Mouse (Mus musculus) midbrain, postnatal 0 days (tissue): ENCODE measurements around the gene Timp3. TPM values are rescaled to one million over a fixed set of nuclear protein-coding genes. Genes with fewer than 3 reads are reported as not detected.

Experiments used
- ATAC-seq: fragments of 200-750 bp; cut with Nextera tagmentation; 2 replicates; pipeline ENCODE4 v1.8.0; 2017; ENCODE audit warnings: moderate number of reproducible peaks, mild to moderate bottlenecking, moderate TSS enrichment, moderate library complexity; ENCODE audit not compliant: low FRiP score
- DNase-seq: peaks from one replicate; pipeline ENCODE4 v3.0.0-alpha.2; 2015; ENCODE audit warnings: low spot score
- H3K27ac ChIP-seq: fragments of 300-500 bp; sonication (generic); 2 replicates; pipeline ENCODE4 v1.5.1; 2014; ENCODE audit warnings: low read depth, mild to moderate bottlenecking, low read length, mixed read lengths
- H3K27me3 ChIP-seq: fragments of 300-500 bp; sonication (generic); 2 replicates; pipeline ENCODE4 v1.6.1; 2014; ENCODE audit warnings: low read length, control low read depth, mixed read lengths; ENCODE audit not compliant: insufficient read depth
- H3K36me3 ChIP-seq: fragments of 300-500 bp; sonication (generic); 2 replicates; pipeline ENCODE4 v1.6.1; 2014; ENCODE audit warnings: low read length, control low read depth, mixed read lengths; ENCODE audit not compliant: insufficient read depth
- H3K4me1 ChIP-seq: fragments of 300-500 bp; sonication (generic); 2 replicates; pipeline ENCODE4 v1.6.1; 2014; ENCODE audit warnings: mild to moderate bottlenecking, control low read depth, antibody characterized with exemption, low read length, mixed read lengths; ENCODE audit not compliant: insufficient read depth
- H3K4me2 ChIP-seq: fragments of 300-500 bp; sonication (generic); 2 replicates; pipeline ENCODE4 v1.6.1; 2014; ENCODE audit warnings: low read depth, mild to moderate bottlenecking, low read length, mixed read lengths; ENCODE audit not compliant: poor library complexity, severe bottlenecking
- H3K4me3 ChIP-seq: fragments of 300-500 bp; sonication (generic); 2 replicates; pipeline ENCODE4 v1.5.1; 2014; ENCODE audit warnings: low read depth, mild to moderate bottlenecking, low read length, moderate library complexity
- H3K9ac ChIP-seq: fragments of 300-500 bp; sonication (generic); replicated peaks from 2 replicates; pipeline ENCODE4 v1.6.1; 2014; ENCODE audit warnings: mild to moderate bottlenecking, low read length, moderate library complexity, mixed read lengths; ENCODE audit not compliant: poor library complexity, severe bottlenecking
- H3K9me3 ChIP-seq: fragments of 300-500 bp; sonication (generic); 2 replicates; pipeline ENCODE4 v1.6.1; 2016; ENCODE audit warnings: low read length, control low read depth
- CTCF ChIP-seq: IDR thresholded peaks from 2 replicates; pipeline ENCODE4 v1.5.1; 2016; ENCODE audit warnings: antibody characterized with exemption, mild to moderate bottlenecking
- WGBS: fragments of 180-500 bp; shearing (Covaris S2); extraction: QIAGEN DNeasy Blood & Tissue Kit; methylation state at CpG from one replicate; pipeline ENCODE4 v1.1.7; 2014; 5-methylcytosine and 5-hydroxymethylcytosine counted together
- polyA plus RNA-seq: library from polyadenylated mRNA; unstranded; fragments of >200 nt; fragmentation: Nextera tagmentation; extraction: Ambion mirVana; gene quantifications from 2 replicates; pipeline ENCODE4 v1.2.1, GENCODE M21; 2015
- total RNA-seq: library from RNA; depleted of rRNA; stranded (reverse); fragments of >200 nt; gene quantifications from 2 replicates; pipeline ENCODE4 v1.2.3, GENCODE M21; 2014

The Timp3 gene
- total and polyA plus RNA-seq, 2 experiments from 2014 or later, result 47.3 to 105 TPM

DNA sequence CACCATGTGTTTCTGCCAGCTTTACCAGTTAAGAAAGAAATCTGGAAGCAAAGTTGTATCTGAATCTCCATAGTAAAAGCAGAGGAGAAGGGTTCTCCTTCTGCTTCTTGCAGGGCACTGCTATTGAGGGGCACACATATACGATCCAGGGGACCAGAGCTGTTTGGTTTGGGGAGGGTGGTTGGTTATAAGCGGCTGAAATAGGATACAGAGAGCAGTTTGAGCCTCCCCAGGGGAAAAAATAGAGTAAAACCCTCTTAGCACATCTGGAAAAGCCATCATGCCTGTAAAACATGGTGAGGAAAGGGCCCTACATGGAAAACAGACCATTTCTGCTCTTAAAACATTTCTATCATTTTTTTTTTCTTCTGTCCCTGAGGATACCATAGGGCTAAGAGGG, 21.7 kb upstream of the Timp3 start:
- Histone ChIP-seq H3K4me1 (no peaks in the 10 kb centered on the region), H3K27me3 (no peaks in the 10 kb centered on the region), H3K9me3 (no peaks in the 10 kb centered on the region), H3K9ac (no peak overlapping the region), H3K36me3 (no peaks in the 10 kb centered on the region; the same call in 1 of the 2 replicates), H3K4me3 (no peak overlapping the region), H3K27ac (no peak overlapping the region), H3K4me2 (no peak overlapping the region)
- WGBS, result 82% methylated on average over 2 of the region's 2 CpGs
- DNase-seq, result no peak
- ATAC-seq, result no peak
- no peak for TF ChIP-seq CTCF

DNA sequence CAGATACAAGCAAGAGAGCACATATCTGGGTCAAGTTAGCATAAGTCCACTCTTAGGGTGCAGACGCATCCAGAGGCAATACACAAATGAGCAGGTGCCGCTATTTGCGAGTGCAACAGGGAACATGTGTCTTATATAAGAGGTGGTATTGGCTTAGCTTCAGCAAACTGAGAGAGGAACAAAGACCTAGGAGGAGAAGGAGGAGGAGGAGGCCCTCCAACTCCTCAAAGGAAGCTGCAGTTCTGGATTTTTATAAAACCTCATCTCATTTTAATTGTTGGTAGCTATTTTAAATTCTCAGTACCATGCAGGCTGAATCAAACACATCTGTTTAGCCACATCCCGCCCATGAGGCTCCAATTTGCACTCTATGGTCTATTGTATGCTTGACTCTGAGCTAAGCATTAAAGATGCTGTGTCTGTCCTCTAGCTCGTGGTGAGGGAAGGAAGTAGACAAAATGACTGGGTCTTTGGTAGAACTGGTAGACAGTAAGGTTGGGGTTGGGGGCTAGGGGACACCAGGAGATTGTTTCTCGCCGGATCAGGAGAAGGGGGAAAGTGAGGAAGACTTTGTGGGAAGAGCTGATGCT, 20.5 kb upstream of the Timp3 start:
- ATAC-seq, result no peak
- 88% methylated on average over 7 of the region's 7 CpGs for WGBS
- H3K36me3 ChIP-seq, result no peaks in the 10 kb centered on the region; the same call in 1 of the 2 replicates

DNA sequence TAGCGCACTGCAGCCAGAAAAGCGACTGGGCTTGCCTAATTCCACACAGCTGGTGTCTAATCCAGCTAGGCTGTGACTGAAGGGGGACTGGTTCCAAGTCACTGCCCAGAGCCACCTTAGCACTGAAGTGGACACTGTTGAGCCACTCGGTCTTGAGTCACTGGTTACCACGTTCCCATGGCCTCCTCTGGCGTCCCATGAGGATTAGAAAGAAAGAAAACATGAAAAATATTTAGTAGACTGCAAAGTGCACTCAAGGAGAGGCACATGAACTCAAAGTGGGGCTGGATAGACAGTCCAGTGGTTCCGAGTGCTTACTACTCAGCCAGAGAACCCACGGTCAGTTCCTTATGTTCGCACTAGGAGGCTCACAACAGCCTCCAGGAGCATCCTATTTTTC, 18.9 kb upstream of the Timp3 start:
- WGBS, result 82% methylated on average over 8 of the region's 8 CpGs
- no peak for TF ChIP-seq CTCF
- Histone ChIP-seq H3K4me3 (no peak overlapping the region), H3K4me1 (no peaks in the 10 kb centered on the region), H3K9me3 (no peaks in the 10 kb centered on the region), H3K4me2 (no peak overlapping the region), H3K27ac (no peak overlapping the region), H3K9ac (no peak overlapping the region), H3K27me3 (no peaks in the 10 kb centered on the region), H3K36me3 (no peaks in the 10 kb centered on the region; the same call in 1 of the 2 replicates)
- DNase-seq (no peak), ATAC-seq (no peak)

More for the DNA sequence above, 20.5 kb upstream of the Timp3 start:
- Histone ChIP-seq H3K9ac (no peak overlapping the region), H3K27ac (no peak overlapping the region), H3K4me1 (no peaks in the 10 kb centered on the region), H3K4me3 (no peak overlapping the region), H3K4me2 (no peak overlapping the region), H3K27me3 (no peaks in the 10 kb centered on the region), H3K9me3 (no peaks in the 10 kb centered on the region)
- no peak for DNase-seq
- TF ChIP-seq CTCF, result no peak

DNA sequence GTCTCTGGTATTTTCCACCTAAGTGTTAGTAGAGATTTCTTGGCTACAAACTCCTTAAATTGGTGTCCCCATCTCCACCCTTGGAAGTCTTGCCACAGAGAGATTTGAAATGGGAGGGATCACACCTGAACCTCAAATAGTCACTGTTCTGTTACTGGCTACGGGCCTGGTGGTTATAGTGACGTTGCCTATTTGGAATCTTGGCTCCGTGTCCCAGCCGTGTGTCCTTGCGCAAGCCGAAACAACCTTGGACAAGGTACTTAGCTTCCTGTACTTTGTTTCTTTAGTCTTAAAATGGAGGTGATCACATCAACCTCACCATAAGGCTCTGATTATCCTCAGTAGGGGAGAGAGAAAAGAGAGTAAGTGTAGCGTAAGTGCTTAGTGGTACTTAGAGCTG, 13.7 kb upstream of the Timp3 start:
- H3K9ac ChIP-seq, result no peak overlapping the region
- no peak overlapping the region for H3K4me3 ChIP-seq
- H3K27ac ChIP-seq, result no peak overlapping the region
- no peak for TF ChIP-seq CTCF
- no peaks in the 10 kb centered on the region; the same call in 1 of the 2 replicates for H3K36me3 ChIP-seq
- H3K4me1 ChIP-seq, result no peaks in the 10 kb centered on the region
- 95% methylated on average over 7 of the region's 7 CpGs for WGBS
- DNase-seq (no peak), ATAC-seq (no peak)
- H3K9me3 ChIP-seq, result no peaks in the 10 kb centered on the region
- H3K4me2 ChIP-seq, result no peak overlapping the region
- H3K27me3 ChIP-seq, result no peaks in the 10 kb centered on the region

DNA sequence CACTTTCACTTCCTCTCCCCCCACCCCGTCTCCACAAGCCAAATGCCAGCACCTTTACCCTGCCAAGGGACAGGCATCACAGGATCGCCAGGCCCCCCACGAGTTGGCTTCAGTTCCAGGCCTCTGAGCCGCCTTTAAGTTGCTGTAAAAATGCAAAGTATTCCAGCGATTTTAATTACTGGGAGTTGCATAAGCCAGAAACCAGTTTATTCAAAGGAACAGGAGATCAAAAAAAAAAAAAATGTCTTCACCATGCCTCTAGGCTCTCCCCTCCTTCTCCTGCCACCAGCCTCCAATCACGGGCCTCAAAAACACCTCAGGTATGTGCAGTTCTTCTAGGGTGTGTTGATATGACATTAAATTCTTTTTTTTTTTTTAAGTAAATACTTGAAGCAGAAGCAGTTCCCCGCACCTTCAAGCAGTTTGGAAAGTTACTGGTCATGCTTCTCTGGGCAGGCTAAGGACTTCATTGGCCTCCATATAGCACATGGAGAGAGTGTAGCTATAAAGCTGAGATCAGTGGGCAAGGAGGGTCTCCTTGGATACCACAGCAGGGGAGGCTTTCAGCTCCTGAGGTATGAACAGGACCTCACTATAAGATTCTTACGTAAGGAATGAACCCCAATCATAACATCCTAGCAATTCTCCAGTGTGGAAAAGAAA, 9.9 kb upstream of the Timp3 start:
- Histone ChIP-seq H3K4me3 (no peak overlapping the region), H3K9ac (no peak overlapping the region), H3K9me3 (no peaks in the 10 kb centered on the region), H3K27me3 (no peaks in the 10 kb centered on the region), H3K27ac (no peak overlapping the region), H3K4me2 (no peak overlapping the region), H3K36me3 (no peaks in the 10 kb centered on the region), H3K4me1 (no peaks in the 10 kb centered on the region)
- TF ChIP-seq CTCF, result no peak
- ATAC-seq (no peak), DNase-seq (no peak)
- WGBS, result 77% methylated on average over 8 of the region's 8 CpGs

DNA sequence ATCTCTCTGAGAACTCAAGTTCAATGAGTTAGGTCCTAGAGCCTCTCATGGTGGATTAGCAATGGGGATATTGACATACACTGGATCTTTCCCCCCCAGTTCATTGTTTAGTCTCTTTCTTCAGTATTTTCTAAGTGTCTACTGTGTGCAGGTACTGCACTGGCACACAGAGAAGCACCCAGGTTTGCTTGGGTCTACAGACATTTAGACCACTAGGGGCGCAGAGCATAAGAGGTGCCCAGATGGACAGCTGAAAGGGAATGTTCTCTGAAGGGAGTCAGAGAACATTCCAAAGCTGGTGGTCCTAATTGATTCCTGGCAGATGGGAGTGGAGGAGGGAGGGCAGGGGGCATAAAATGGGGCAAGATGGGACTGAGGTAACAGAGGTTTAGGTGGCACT, 6.3 kb upstream of the Timp3 start:
- H3K4me2 ChIP-seq, result no peak overlapping the region
- ATAC-seq (no peak), DNase-seq (no peak)
- no peaks in the 10 kb centered on the region; the same call in 1 of the 2 replicates for H3K27me3 ChIP-seq
- 70% methylated on average over 1 of the region's 1 CpGs for WGBS
- no peaks in the 10 kb centered on the region for H3K4me1 ChIP-seq
- no peaks in the 10 kb centered on the region for H3K9me3 ChIP-seq
- no peak overlapping the region for H3K4me3 ChIP-seq
- no peaks in the 10 kb centered on the region for H3K36me3 ChIP-seq
- H3K27ac ChIP-seq, result no peak overlapping the region
- TF ChIP-seq CTCF, result peak; percentile 13; the same call in 1 of the 2 replicates
- no peak overlapping the region for H3K9ac ChIP-seq
